Mouse (Mus musculus) midbrain, embryonic 16.5 days (tissue): ENCODE measurements around the gene Tanc2. TPM values are rescaled to one million over a fixed set of nuclear protein-coding genes. Genes with fewer than 3 reads are reported as not detected.

Source experiments
- ATAC-seq: fragments of 200-750 bp; cut with Nextera tagmentation; 2 replicates; pipeline ENCODE4 v1.8.0; 2017; ENCODE audit warnings: moderate TSS enrichment
- H3K27ac ChIP-seq: fragments of 300-500 bp; sonication (generic); 2 replicates; pipeline ENCODE4 v1.5.1; 2014; ENCODE audit warnings: mild to moderate bottlenecking, low read length, mixed read lengths
- H3K27me3 ChIP-seq: fragments of 300-500 bp; sonication (generic); 2 replicates; pipeline ENCODE4 v1.6.1; 2014; ENCODE audit warnings: low read depth, low read length, mixed read lengths; ENCODE audit not compliant: control insufficient read depth, insufficient read depth
- H3K36me3 ChIP-seq: fragments of 300-500 bp; sonication (generic); 2 replicates; pipeline ENCODE4 v1.6.1; 2014; ENCODE audit warnings: mild to moderate bottlenecking, low read length, moderate library complexity, mixed read lengths; ENCODE audit not compliant: control insufficient read depth, insufficient read depth
- H3K4me1 ChIP-seq: fragments of 300-500 bp; sonication (generic); 2 replicates; pipeline ENCODE4 v1.6.1; 2014; ENCODE audit warnings: mild to moderate bottlenecking, low read length, mixed read lengths; ENCODE audit not compliant: control insufficient read depth, insufficient read depth
- H3K4me2 ChIP-seq: fragments of 300-500 bp; sonication (generic); 2 replicates; pipeline ENCODE4 v1.6.1; 2014; ENCODE audit warnings: mild to moderate bottlenecking, low read length, mixed read lengths
- H3K4me3 ChIP-seq: fragments of 300-500 bp; sonication (generic); 2 replicates; pipeline ENCODE4 v1.5.1; 2014; ENCODE audit warnings: low read depth, mild to moderate bottlenecking, low read length, moderate library complexity, mixed read lengths
- H3K9ac ChIP-seq: fragments of 300-500 bp; sonication (generic); 2 replicates; pipeline ENCODE4 v1.6.1; 2014; ENCODE audit warnings: low read depth, low read length, mixed read lengths
- H3K9me3 ChIP-seq: fragments of 300-500 bp; sonication (generic); replicated peaks from 2 replicates; pipeline ENCODE4 v1.6.1; 2014; ENCODE audit warnings: mild to moderate bottlenecking, low read length, mixed read lengths; ENCODE audit not compliant: control insufficient read depth, poor library complexity, severe bottlenecking
- WGBS: fragments of 180-500 bp; shearing (Covaris S2); extraction: QIAGEN DNeasy Blood & Tissue Kit; methylation state at CpG from one replicate; pipeline ENCODE4 v1.1.7; 2014; 5-methylcytosine and 5-hydroxymethylcytosine counted together
- polyA plus RNA-seq: library from polyadenylated mRNA; unstranded; fragments of >200 nt; fragmentation: Nextera tagmentation; extraction: Ambion mirVana; gene quantifications from 2 replicates; pipeline ENCODE4 v1.2.1, GENCODE M21; 2015

The Tanc2 gene
- polyA plus RNA-seq, 1 experiment from 2014 or later, result 44.9 TPM

GRCm38 (mm10) chr11:105835209-105835608 lies 245.4 kb downstream of the Tanc2 start:
- Histone ChIP-seq H3K9me3 (no peaks in the 10 kb centered on the region), H3K4me1 (no peaks in the 10 kb centered on the region; the same call in 1 of the 2 replicates), H3K4me3 (no peak overlapping the region), H3K4me2 (no peak overlapping the region), H3K27me3 (no peaks in the 10 kb centered on the region), H3K27ac (no peak overlapping the region), H3K36me3 (peaks cover 8% of the 10 kb centered on the region), H3K9ac (no peak overlapping the region)
- 92% methylated on average over 4 of the region's 4 CpGs for WGBS
- ATAC-seq, result no peak

GRCm38 (mm10) chr11:105836344-105836891 lies 246.6 kb downstream of the Tanc2 start:
- no peak for ATAC-seq
- Histone ChIP-seq H3K27ac (no peak overlapping the region), H3K36me3 (peaks cover 8% of the 10 kb centered on the region)

GRCm38 (mm10) chr11:105837962-105838361 lies 248.2 kb downstream of the Tanc2 start:
- H3K4me1 ChIP-seq, result no peaks in the 10 kb centered on the region; the same call in 1 of the 2 replicates
- no peak overlapping the region for H3K4me3 ChIP-seq
- ATAC-seq, result no peak
- no peak overlapping the region for H3K9ac ChIP-seq
- H3K36me3 ChIP-seq, result peaks cover 8% of the 10 kb centered on the region
- H3K27ac ChIP-seq, result no peak overlapping the region
- H3K9me3 ChIP-seq, result no peaks in the 10 kb centered on the region
- no peaks in the 10 kb centered on the region for H3K27me3 ChIP-seq
- H3K4me2 ChIP-seq, result no peak overlapping the region

More at GRCm38 (mm10) chr11:105836344-105836891, 246.6 kb downstream of the Tanc2 start:
- H3K4me3 ChIP-seq, result no peak overlapping the region
- WGBS, result 85% methylated on average over 6 of the region's 6 CpGs
- no peaks in the 10 kb centered on the region for H3K27me3 ChIP-seq
- H3K9ac ChIP-seq, result no peak overlapping the region
- no peak overlapping the region for H3K4me2 ChIP-seq
- H3K4me1 ChIP-seq, result no peaks in the 10 kb centered on the region; the same call in 1 of the 2 replicates
- H3K9me3 ChIP-seq, result no peaks in the 10 kb centered on the region

DNA sequence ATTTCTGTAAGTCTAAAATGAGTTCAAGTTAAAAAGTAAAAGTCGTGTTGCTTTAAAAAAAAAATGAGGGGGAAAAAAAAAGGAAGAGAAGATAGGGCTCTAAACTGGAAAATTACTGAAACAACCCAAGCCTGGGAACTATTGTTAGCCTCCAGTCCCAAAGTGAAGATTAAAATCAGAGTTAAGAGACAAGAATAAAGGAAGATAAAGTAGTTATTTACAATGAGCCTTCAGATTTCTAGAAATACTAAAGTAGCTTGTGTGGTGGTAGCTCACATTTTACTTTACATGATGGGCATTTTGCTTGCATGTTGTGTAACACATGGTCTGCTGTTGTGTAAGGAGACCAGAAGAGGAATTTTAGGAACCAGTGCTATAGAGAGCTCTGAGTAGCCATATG lies 256.1 kb downstream of the Tanc2 start:
- Histone ChIP-seq H3K36me3 (peaks cover 2% of the 10 kb centered on the region; the same call in 1 of the 2 replicates), H3K27me3 (no peaks in the 10 kb centered on the region), H3K4me3 (no peak overlapping the region), H3K4me1 (no peaks in the 10 kb centered on the region), H3K4me2 (no peak overlapping the region), H3K27ac (no peak overlapping the region), H3K9ac (no peak overlapping the region), H3K9me3 (no peaks in the 10 kb centered on the region)
- WGBS, result 87% methylated on average over 1 of the region's 1 CpGs
- ATAC-seq, result no peak

- WGBS, result 65% methylated on average over 3 of the region's 3 CpGs
- Histone ChIP-seq H3K36me3 (peaks cover 4% of the 10 kb centered on the region), H3K4me3 (no peak overlapping the region), H3K9ac (no peak overlapping the region), H3K27me3 (no peaks in the 10 kb centered on the region), H3K27ac (no peak overlapping the region), H3K4me2 (no peak overlapping the region), H3K9me3 (no peaks in the 10 kb centered on the region), H3K4me1 (no peaks in the 10 kb centered on the region)
- no peak for ATAC-seq
Observed at GRCm38 (mm10) chr11:105855504-105855903, 265.7 kb downstream of the Tanc2 start.

DNA sequence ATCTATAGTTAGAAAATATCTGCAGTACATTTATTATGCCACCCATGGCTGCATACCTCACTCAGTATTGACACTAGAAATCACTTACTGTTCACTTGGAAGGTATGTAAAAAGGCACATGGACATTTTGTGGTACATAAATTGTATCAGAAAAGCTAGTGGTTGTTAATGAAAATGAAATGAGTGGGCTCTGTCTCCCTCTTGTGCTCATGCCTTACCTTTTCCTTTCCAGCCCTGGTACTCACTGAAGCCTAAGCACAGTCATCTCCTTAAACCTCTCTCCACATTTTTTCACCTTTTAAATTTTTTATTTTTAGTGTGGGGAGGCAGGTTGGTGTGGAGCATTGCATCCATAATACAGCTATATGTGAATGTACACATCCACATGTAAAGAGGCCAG lies 268.3 kb downstream of the Tanc2 start:
- Histone ChIP-seq H3K27ac (no peak overlapping the region), H3K4me1 (no peaks in the 10 kb centered on the region), H3K36me3 (peaks cover 4% of the 10 kb centered on the region), H3K9ac (no peak overlapping the region), H3K4me2 (no peak overlapping the region), H3K4me3 (no peak overlapping the region), H3K27me3 (no peaks in the 10 kb centered on the region), H3K9me3 (no peaks in the 10 kb centered on the region)
- no peak for ATAC-seq

- H3K27ac ChIP-seq, result no peak overlapping the region
- no peak for ATAC-seq
- H3K36me3 ChIP-seq, result peaks cover 7% of the 10 kb centered on the region; the same call in 1 of the 2 replicates
- H3K4me3 ChIP-seq, result no peak overlapping the region
- no peak overlapping the region for H3K4me2 ChIP-seq
- 94% methylated on average over 1 of the region's 1 CpGs for WGBS
- no peaks in the 10 kb centered on the region for H3K27me3 ChIP-seq
- no peak overlapping the region for H3K9ac ChIP-seq
- H3K9me3 ChIP-seq, result no peaks in the 10 kb centered on the region
- H3K4me1 ChIP-seq, result no peaks in the 10 kb centered on the region
Observed at GRCm38 (mm10) chr11:105885558-105885957, 295.8 kb downstream of the Tanc2 start.

- no peak for ATAC-seq
- Histone ChIP-seq H3K4me1 (no peaks in the 10 kb centered on the region), H3K36me3 (peaks cover 7% of the 10 kb centered on the region; the same call in 1 of the 2 replicates), H3K27ac (no peak overlapping the region), H3K9me3 (no peaks in the 10 kb centered on the region), H3K9ac (no peak overlapping the region), H3K4me3 (no peak overlapping the region), H3K4me2 (no peak overlapping the region), H3K27me3 (no peaks in the 10 kb centered on the region)
- 83% methylated on average over 1 of the region's 1 CpGs for WGBS
Observed at GRCm38 (mm10) chr11:105887281-105887680, 297.5 kb downstream of the Tanc2 start.

DNA sequence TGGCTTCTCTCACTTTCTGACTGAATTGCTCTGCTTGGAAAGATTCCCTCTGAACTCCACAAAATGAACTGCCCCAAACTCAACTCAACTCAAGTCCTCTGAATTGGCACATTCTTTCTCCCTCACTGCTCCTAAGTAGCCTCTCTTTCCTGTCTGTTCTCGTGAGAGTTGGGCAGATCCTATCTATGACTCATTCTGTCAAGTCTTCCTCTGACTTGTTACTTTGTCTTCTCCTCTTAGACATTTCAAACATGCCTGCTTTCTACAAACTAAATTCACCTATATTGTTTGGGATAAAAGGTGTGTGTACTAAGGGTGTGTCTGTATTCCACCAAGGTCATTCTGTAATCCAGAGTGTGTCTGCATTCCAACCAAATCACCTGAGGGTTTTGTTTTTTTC lies 309.4 kb downstream of the Tanc2 start:
- H3K4me2 ChIP-seq, result no peak overlapping the region
- no peak for ATAC-seq
- no peaks in the 10 kb centered on the region for H3K4me1 ChIP-seq
- WGBS, result 70% methylated on average over 1 of the region's 1 CpGs
- no peaks in the 10 kb centered on the region for H3K27me3 ChIP-seq
- H3K9ac ChIP-seq, result no peak overlapping the region
- H3K4me3 ChIP-seq, result no peak overlapping the region
- peaks cover 18% of the 10 kb centered on the region for H3K36me3 ChIP-seq
- no peak overlapping the region for H3K27ac ChIP-seq
- no peaks in the 10 kb centered on the region for H3K9me3 ChIP-seq
